Mouse (Mus musculus): ENCODE data around the gene Tnfsf13. TPM values are rescaled to one million over a fixed set of nuclear protein-coding genes. Genes with fewer than 3 reads are reported as not detected.

The Tnfsf13 gene
- total RNA-seq (2023) = 10.0 and 11.1 TPM in 2 replicates

GRCm38 (mm10) chr11:69685526-69686148 lies at the start of gene Tnfsf13:
TSS of gene Tnfsf13 (minus strand) at chr11:69685784.

GRCm38 (mm10) chr11:69695361-69696181 lies 10.0 kb upstream of the Tnfsf13 start, which contains the start of the genes Tnfsf12 and Tnfsfm13:
TSS of gene Tnfsf12 (minus strand) at chr11:69695849.
TSS of gene Tnfsfm13 (minus strand) at chr11:69696098.

GRCm38 (mm10) chr11:69681314-69682208 lies 4.0 kb downstream of the Tnfsf13 start, which contains the start of gene Senp3:
TSS of gene Senp3 (minus strand) at chr11:69682084.

GRCm38 (mm10) chr11:69672211-69672706 lies 13.3 kb downstream of the Tnfsf13 start, which contains the start of gene Eif4a1:
TSS of gene Eif4a1 (minus strand) at chr11:69672423.

DNA sequence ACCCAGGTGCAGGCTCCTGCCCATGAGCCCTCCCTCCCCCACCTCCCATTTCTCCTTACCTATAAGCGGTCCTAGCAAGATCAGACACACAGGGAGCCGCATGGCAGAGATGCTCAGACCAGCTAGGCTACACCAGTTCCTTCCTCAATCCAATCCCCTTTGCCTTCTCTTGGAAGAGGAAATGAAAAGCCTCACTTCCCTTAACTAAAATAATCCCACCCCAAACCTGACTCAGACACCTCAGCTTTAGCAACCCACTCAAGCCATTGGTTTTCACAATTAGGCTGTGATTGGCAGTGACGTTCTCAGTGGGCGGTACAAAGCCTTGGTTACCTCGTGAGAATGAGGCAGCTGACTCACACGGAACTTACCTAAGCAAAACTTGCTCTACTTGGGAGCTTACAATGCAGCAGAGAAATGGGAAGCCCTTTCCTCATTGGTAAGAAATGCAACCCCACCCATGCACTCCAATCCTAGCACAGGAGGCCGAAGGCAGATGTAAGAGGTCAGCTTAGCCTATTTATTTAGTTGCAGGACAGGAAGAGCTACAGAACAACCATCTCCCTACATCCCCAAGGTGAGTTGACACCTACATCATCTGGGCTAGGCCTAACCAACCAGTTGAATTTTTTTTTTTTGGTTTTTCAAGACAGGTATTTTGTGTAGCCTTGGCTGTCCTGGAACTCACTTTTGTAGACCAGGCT lies 19.5 kb downstream of the Tnfsf13 start, which contains the start of gene Cd68:
Gene Cd68, minus strand, starts transcription at position 193 of the 704 bp plus-strand sequence.

GRCm38 (mm10) chr11:69662213-69662966 lies 23.2 kb downstream of the Tnfsf13 start, which contains the start of gene Mpdu1:
TSS of gene Mpdu1 (minus strand) at chr11:69662642.

DNA sequence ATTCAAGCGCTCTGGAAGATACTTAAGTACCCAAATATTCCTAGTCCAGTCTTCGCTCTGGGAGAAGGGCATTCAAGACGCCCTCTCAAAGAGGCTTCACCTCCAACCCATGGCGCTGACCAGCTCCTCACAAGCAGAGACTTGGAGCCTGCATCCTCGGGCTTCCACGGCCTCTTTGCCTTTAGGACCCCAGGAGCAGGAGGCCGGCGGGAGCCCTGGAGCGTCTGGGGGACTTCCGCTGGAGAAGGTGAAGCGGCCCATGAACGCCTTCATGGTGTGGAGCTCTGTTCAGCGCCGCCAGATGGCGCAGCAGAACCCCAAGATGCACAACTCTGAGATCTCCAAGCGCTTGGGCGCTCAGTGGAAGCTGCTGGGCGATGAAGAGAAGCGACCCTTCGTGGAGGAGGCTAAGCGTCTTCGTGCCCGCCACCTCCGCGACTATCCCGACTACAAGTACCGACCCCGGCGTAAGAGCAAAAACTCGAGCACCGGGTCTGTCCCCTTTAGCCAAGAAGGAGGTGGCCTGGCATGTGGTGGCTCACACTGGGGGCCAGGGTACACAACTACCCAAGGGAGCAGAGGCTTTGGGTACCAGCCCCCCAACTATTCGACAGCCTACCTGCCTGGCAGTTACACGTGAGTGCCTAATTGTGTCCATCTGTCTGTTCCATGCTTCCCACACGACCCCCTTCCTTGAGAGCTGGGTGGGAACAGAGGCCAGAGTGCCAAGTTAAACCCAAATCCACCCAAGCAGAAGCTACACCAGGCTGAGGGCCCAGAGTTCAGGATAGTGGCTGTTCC lies 30.1 kb downstream of the Tnfsf13 start, which contains the start of gene Sox15:
Gene Sox15, plus strand, starts transcription at position 51 of the 801 bp plus-strand sequence.

Other genes with a start within 250 kb of the Tnfsf13 start
- 2.1 and 6.3 TPM in 2 replicates for gene Dnah2, start 136.7 kb downstream of the Tnfsf13 start, total RNA-seq (2023)
- gene Efnb3, start 125.6 kb downstream of the Tnfsf13 start, total RNA-seq (2023) = 0.23 and 0.28 TPM in 2 replicates
- gene Wrap53, start 105.5 kb downstream of the Tnfsf13 start, total RNA-seq (2023) = 9.3 and 11.2 TPM in 2 replicates
- 33.7 and 43.7 TPM in 2 replicates for gene Trp53, start 105.4 kb downstream of the Tnfsf13 start, total RNA-seq (2023)
- gene Atp1b2, start 79.8 kb downstream of the Tnfsf13 start, total RNA-seq (2023) = not detected in 2 replicates
- not detected in 2 replicates for gene Shbg, start 67.9 kb downstream of the Tnfsf13 start, total RNA-seq (2023)
- gene Sat2, start 63.8 kb downstream of the Tnfsf13 start, total RNA-seq (2023) = not detected in 2 replicates
- gene Fxr2, start 52.8 kb downstream of the Tnfsf13 start, total RNA-seq (2023) = 43.9 and 65.2 TPM in 2 replicates
- gene Sox15, start 30.5 kb downstream of the Tnfsf13 start, total RNA-seq (2023) = 0.95 TPM in 1 of 2 replicates, not detected in the other
- gene Mpdu1, start 23.1 kb downstream of the Tnfsf13 start, total RNA-seq (2023) = 67.2 and 77.6 TPM in 2 replicates
- 79.5 and 104 TPM in 2 replicates for gene Cd68, start 19.6 kb downstream of the Tnfsf13 start, total RNA-seq (2023)
- 525 and 565 TPM in 2 replicates for gene Eif4a1, start 13.4 kb downstream of the Tnfsf13 start, total RNA-seq (2023)
- gene Senp3, start 3.7 kb downstream of the Tnfsf13 start, total RNA-seq (2023) = 77.3 and 91.6 TPM in 2 replicates
- gene Tnfsf12, start 10.1 kb upstream of the Tnfsf13 start, total RNA-seq (2023) = 7.3 and 8.2 TPM in 2 replicates
- gene Tnfsfm13, start 10.3 kb upstream of the Tnfsf13 start, total RNA-seq (2023) = 1.4 and 4.9 TPM in 2 replicates
- 74.6 and 76.6 TPM in 2 replicates for gene Polr2a, start 72.9 kb upstream of the Tnfsf13 start, total RNA-seq (2023)
- not detected in 2 replicates for gene Slc35g3, start 76.2 kb upstream of the Tnfsf13 start, total RNA-seq (2023)
- gene Zbtb4, start 80.1 kb upstream of the Tnfsf13 start, total RNA-seq (2023) = 0.70 and 1.2 TPM in 2 replicates
- 0.54 and 1.0 TPM in 2 replicates for gene Chrnb1, start 110.2 kb upstream of the Tnfsf13 start, total RNA-seq (2023)
- gene Fgf11, start 116.1 kb upstream of the Tnfsf13 start, total RNA-seq (2023) = not detected in 2 replicates
- gene Tmem102, start 119.8 kb upstream of the Tnfsf13 start, total RNA-seq (2023) = not detected in 2 replicates
- gene Gm39566, start 129.5 kb upstream of the Tnfsf13 start, total RNA-seq (2023) = not detected in 2 replicates
- gene Spem2, start 132.7 kb upstream of the Tnfsf13 start, total RNA-seq (2023) = not detected in 2 replicates
- not detected in 2 replicates for gene Spem1, start 136.4 kb upstream of the Tnfsf13 start, total RNA-seq (2023)
- gene Nlgn2, start 152.0 kb upstream of the Tnfsf13 start, total RNA-seq (2023) = 0.88 and 1.8 TPM in 2 replicates
- gene Tmem256, start 152.7 kb upstream of the Tnfsf13 start, total RNA-seq (2023) = 76.0 and 86.7 TPM in 2 replicates
- 26.2 and 36.2 TPM in 2 replicates for gene Plscr3, start 160.6 kb upstream of the Tnfsf13 start, total RNA-seq (2023)
- not detected in 2 replicates for gene Tnk1, start 172.9 kb upstream of the Tnfsf13 start, total RNA-seq (2023)
- gene Tmem95, start 192.2 kb upstream of the Tnfsf13 start, total RNA-seq (2023) = 0.84 TPM in 1 of 2 replicates, not detected in the other
- gene Kctd11, start 195.6 kb upstream of the Tnfsf13 start, total RNA-seq (2023) = 6.8 TPM in 2 replicates
- gene Acap1, start 209.8 kb upstream of the Tnfsf13 start, total RNA-seq (2023) = 262 and 323 TPM in 2 replicates
- 1.2 and 2.6 TPM in 2 replicates for gene 2810408A11Rik, start 215.2 kb upstream of the Tnfsf13 start, total RNA-seq (2023)
- gene Neurl4, start 215.3 kb upstream of the Tnfsf13 start, total RNA-seq (2023) = 17.7 and 25.0 TPM in 2 replicates
- 71.0 and 76.8 TPM in 2 replicates for gene Gps2, start 228.1 kb upstream of the Tnfsf13 start, total RNA-seq (2023)
- 429 and 447 TPM in 2 replicates for gene Eif5a, start 236.2 kb upstream of the Tnfsf13 start, total RNA-seq (2023)